Mouse (Mus musculus) liver, adult 2 months (tissue): ENCODE measurements around the gene Celf1. TPM values are rescaled to one million over a fixed set of nuclear protein-coding genes. Genes with fewer than 3 reads are reported as not detected.

ENCODE experiments used
- DNase-seq: peaks from one replicate; pipeline ENCODE4 v3.0.0-alpha.2; 2011; ENCODE audit warnings: low read depth, low spot score; ENCODE audit errors: extremely low read depth
- H3K27ac ChIP-seq: fragments of 200-500 bp; replicated peaks from 2 replicates; pipeline ENCODE4 v1.5.1; 2012; ENCODE audit warnings: low read depth, mild to moderate bottlenecking, control low read depth, inconsistent platforms, low read length; ENCODE audit not compliant: insufficient read depth
- H3K27me3 ChIP-seq: fragments of 200-500 bp; 2 replicates; pipeline ENCODE4 v1.6.1; 2012; ENCODE audit warnings: mild to moderate bottlenecking, moderate library complexity, low read length, inconsistent platforms; ENCODE audit not compliant: control insufficient read depth, insufficient read depth
- H3K36me3 ChIP-seq: fragments of 200-500 bp; 2 replicates; pipeline ENCODE4 v1.6.1; 2012; ENCODE audit warnings: low read length, inconsistent platforms; ENCODE audit not compliant: control insufficient read depth, insufficient read depth
- H3K4me1 ChIP-seq: fragments of 200-500 bp; 2 replicates; pipeline ENCODE4 v1.6.1; 2011; ENCODE audit warnings: low read length; ENCODE audit not compliant: control insufficient read depth, insufficient read depth
- H3K4me3 ChIP-seq: fragments of 200-500 bp; 2 replicates; pipeline ENCODE4 v1.5.1; 2011; ENCODE audit warnings: low read depth, mild to moderate bottlenecking, control low read depth, low read length, moderate library complexity; ENCODE audit not compliant: insufficient read depth
- H3K79me2 ChIP-seq: fragments of 200-500 bp; 2 replicates; pipeline ENCODE4 v1.6.1; 2012; ENCODE audit warnings: inconsistent platforms, mild to moderate bottlenecking, low read length, moderate library complexity; ENCODE audit not compliant: control insufficient read depth, insufficient read depth
- H3K9ac ChIP-seq: fragments of 200-500 bp; 2 replicates; pipeline ENCODE4 v1.6.1; 2012; ENCODE audit warnings: low read depth, mild to moderate bottlenecking, control low read depth, inconsistent platforms, low read length
- CTCF ChIP-seq: fragments of 200-500 bp; IDR thresholded peaks from 2 replicates; pipeline ENCODE4 v1.5.1; 2011; ENCODE audit warnings: low read depth, low read length, control low read depth
- POLR2A ChIP-seq: fragments of 200-500 bp; IDR thresholded peaks from 2 replicates; pipeline ENCODE4 v1.6.1; 2011; ENCODE audit warnings: low read length, control low read depth; ENCODE audit not compliant: insufficient read depth; ENCODE audit errors: extremely low read depth
- WGBS: fragments of 180-500 bp; shearing (Covaris S2); methylation state at CpG from one replicate; pipeline ENCODE4 v1.1.7; 2018; 5-methylcytosine and 5-hydroxymethylcytosine counted together
- polyA plus RNA-seq: library from polyadenylated mRNA; depleted of rRNA; stranded (reverse); fragments of >200 nt; gene quantifications from 2 replicates; pipeline ENCODE4 v1.2.3, GENCODE M21; 2012; rRNA removed
- total RNA-seq: library from RNA; depleted of rRNA; stranded (reverse); fragments of >200 nt; gene quantifications from 2 replicates; pipeline ENCODE4 v1.2.3, GENCODE M21; 2014; rRNA removed

Gene Celf1
- total and polyA plus RNA-seq, 2 experiments, result 30.5 to 39.5 TPM

DNA sequence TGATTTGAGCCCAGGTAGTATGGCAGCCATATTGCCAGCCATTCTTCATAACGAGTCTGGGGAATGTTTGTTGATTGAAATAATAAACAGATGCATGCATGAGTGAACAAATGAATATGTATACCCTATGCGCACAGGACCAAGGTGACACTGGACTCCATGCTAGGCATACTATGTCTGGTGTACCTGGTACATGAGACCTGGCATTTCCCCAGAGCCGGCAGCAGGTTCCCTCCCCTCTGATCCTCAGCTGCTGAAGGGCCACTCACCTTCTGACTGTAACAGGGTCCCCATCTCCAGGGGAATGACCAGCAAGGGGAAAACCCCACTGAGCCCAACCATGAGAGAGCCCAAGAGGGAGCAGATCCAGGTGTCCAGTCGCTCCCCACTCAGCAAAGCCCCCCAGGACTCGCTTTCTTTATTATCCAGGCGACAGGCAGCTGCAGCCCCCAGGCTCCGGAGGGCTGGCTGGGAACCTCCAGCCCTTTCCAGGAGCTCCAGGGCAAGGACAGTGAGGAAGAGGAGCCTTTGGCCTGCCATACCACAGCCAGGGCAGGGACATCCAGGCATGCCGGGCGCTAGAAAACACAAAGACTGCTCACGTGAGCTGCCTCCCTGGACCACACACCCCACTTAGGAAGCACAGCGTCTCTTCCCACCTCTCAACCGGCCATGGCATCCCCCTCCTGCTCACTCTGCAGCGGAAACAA, 128.1 kb downstream of the Celf1 start:
- no peak overlapping the region for H3K4me3 ChIP-seq
- TF ChIP-seq POLR2A (no peak), CTCF (no peak)
- DNase-seq, result no peak
- 85% methylated on average over 13 of the region's 13 CpGs for WGBS
- no peak overlapping the region for H3K27ac ChIP-seq
- no peaks in the 10 kb centered on the region for H3K27me3 ChIP-seq
- H3K9ac ChIP-seq, result no peak overlapping the region
- H3K79me2 ChIP-seq, result no peaks in the 10 kb centered on the region
- H3K36me3 ChIP-seq, result no peaks in the 10 kb centered on the region
- H3K4me1 ChIP-seq, result peaks cover 8% of the 10 kb centered on the region; the same call in 1 of the 2 replicates

DNA sequence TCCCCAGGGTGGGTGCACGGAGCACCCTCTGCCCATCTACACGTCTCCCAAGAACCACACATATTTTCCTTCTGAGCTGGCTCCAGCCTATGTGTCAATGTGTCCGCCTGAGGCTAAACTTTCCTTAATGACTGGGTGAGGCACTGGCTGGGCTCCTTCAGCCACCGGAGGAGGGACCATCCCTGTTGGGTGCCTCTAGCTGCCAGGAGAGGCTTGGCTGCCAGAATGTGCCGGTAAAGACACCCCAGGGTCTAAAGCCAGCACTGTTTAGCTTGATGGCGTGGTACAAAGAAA, 128.6 kb downstream of the Celf1 start:
- H3K36me3 ChIP-seq, result no peaks in the 10 kb centered on the region
- H3K27me3 ChIP-seq, result no peaks in the 10 kb centered on the region
- no peak overlapping the region for H3K27ac ChIP-seq
- H3K4me3 ChIP-seq, result no peak overlapping the region
- TF ChIP-seq POLR2A (no peak), CTCF (no peak)
- no peak for DNase-seq
- WGBS, result 76% methylated on average over 6 of the region's 6 CpGs
- peaks cover 8% of the 10 kb centered on the region; the same call in 1 of the 2 replicates for H3K4me1 ChIP-seq
- H3K79me2 ChIP-seq, result no peaks in the 10 kb centered on the region
- H3K9ac ChIP-seq, result no peak overlapping the region

Other genes with a start within 250 kb of the Celf1 start
- 17.6 and 17.9 TPM in 2 replicates for gene Fnbp4, start 195.0 kb upstream of the Celf1 start, total RNA-seq
- gene Fnbp4, start 195.0 kb upstream of the Celf1 start, polyA plus RNA-seq, result 6.6 and 13.4 TPM in 2 replicates
- not detected in 2 replicates for gene Agbl2, start 157.7 kb upstream of the Celf1 start, total RNA-seq
- gene Agbl2, start 157.7 kb upstream of the Celf1 start, polyA plus RNA-seq, result 0.05 TPM in 1 of 2 replicates, not detected in the other
- 186 TPM in 2 replicates for gene Mtch2, start 93.2 kb upstream of the Celf1 start, total RNA-seq
- 103 and 108 TPM in 2 replicates for gene Mtch2, start 93.2 kb upstream of the Celf1 start, polyA plus RNA-seq
- gene C1qtnf4, start 54.5 kb upstream of the Celf1 start, total RNA-seq, result 0.18 and 0.67 TPM in 2 replicates
- 1.1 and 1.4 TPM in 2 replicates for gene C1qtnf4, start 54.5 kb upstream of the Celf1 start, polyA plus RNA-seq
- 9.0 and 9.3 TPM in 2 replicates for gene Kbtbd4, start 35.6 kb upstream of the Celf1 start, total RNA-seq
- gene Kbtbd4, start 35.6 kb upstream of the Celf1 start, polyA plus RNA-seq, result 12.7 and 13.5 TPM in 2 replicates
- 191 and 201 TPM in 2 replicates for gene Ndufs3, start 35.6 kb upstream of the Celf1 start, total RNA-seq
- gene Ndufs3, start 35.6 kb upstream of the Celf1 start, polyA plus RNA-seq, result 199 and 205 TPM in 2 replicates
- 0.07 TPM in 1 of 2 replicates, not detected in the other for gene Rapsn, start 95.2 kb downstream of the Celf1 start, total RNA-seq
- gene Rapsn, start 95.2 kb downstream of the Celf1 start, polyA plus RNA-seq, result 0.09 TPM in 1 of 2 replicates, not detected in the other
- 147 and 190 TPM in 2 replicates for gene Psmc3, start 113.6 kb downstream of the Celf1 start, total RNA-seq
- gene Psmc3, start 113.6 kb downstream of the Celf1 start, polyA plus RNA-seq, result 69.4 and 71.4 TPM in 2 replicates
- 4.3 and 6.8 TPM in 2 replicates for gene Slc39a13, start 130.0 kb downstream of the Celf1 start, total RNA-seq
- gene Slc39a13, start 130.0 kb downstream of the Celf1 start, polyA plus RNA-seq, result 13.1 and 17.5 TPM in 2 replicates
- gene Spi1, start 142.0 kb downstream of the Celf1 start, total RNA-seq, result 3.7 and 4.8 TPM in 2 replicates
- 9.5 and 16.5 TPM in 2 replicates for gene Spi1, start 142.0 kb downstream of the Celf1 start, polyA plus RNA-seq
- gene Mybpc3, start 177.8 kb downstream of the Celf1 start, total RNA-seq, result 0.07 TPM in 1 of 2 replicates, not detected in the other
- gene Mybpc3, start 177.8 kb downstream of the Celf1 start, polyA plus RNA-seq, result 0.01 and 0.04 TPM in 2 replicates
- gene Madd, start 243.5 kb downstream of the Celf1 start, total RNA-seq, result 14.1 and 16.5 TPM in 2 replicates
- 10.2 and 15.3 TPM in 2 replicates for gene Madd, start 243.5 kb downstream of the Celf1 start, polyA plus RNA-seq